Mouse (Mus musculus) spleen, postnatal 10 days (tissue): ENCODE data around the gene Sgk1.

Source experiments
- DNase-seq, 2 experiments: peaks; one replicate each; pipeline ENCODE4 v3.0.0; 2021 to 2022; ENCODE audit warnings: low spot score in 2 of 2

Gene Sgk1

DNA sequence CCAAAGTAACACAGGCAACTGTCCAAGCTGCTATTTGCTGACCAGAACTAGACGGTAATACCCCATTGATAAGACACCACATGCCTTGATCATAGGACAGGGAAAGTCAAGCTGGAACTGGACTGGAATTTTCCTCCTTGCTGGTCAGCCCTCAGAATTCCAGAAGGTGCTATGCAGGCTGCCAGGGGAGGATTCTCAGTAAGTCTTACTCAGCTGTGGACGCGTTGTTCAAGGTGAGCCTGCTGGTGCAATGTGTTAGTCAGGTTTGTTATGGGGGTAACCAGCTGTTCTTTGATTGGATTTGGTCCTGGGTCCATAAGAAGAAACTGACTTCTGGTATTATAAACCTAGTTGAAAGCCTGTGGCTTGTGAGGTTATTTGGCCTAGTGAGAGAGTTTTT lies 92.8 kb downstream of the Sgk1 start:
- DNase-seq: no peak

DNA sequence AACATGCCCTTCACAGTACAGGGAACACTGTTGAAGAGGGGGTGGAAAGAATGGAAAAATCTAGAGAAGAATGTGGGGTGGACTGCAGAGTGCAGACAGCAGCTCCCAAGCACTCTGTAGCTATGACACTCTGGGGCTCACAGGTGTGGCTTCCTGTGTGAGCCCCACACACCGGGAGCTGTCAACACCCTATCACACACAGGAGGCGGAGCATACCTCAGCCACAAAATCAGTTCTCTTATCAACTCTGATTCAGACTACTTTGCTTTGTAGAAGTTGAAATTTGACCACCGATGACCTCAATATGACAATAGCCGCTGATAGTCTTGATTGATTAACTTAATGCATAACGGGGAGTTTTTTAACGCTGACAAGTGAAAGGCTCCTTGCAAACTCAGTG lies 93.4 kb downstream of the Sgk1 start:
- peak in 1 of 2 experiments; percentile 29 for DNase-seq

DNA sequence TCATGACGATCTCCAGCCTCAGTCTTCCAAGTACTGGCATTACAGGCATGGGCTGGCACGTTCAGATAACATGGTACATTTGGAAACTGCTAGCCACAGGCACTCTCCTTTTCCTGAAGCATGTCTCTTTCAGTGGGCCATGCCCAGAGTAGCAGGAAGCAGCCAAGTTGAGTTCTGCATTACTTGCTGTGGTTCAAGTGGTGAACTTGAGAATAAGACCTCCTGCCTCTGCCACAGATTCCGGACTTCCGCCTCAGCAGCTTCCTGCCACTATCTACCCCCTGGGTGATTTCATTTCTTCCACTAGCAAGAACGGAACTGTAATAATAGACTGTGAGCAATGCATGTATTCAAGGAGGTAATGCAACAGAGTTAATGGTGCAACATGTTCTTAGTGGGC lies 94.3 kb downstream of the Sgk1 start:
- DNase-seq: peak in 1 of 2 experiments; percentile 52

DNA sequence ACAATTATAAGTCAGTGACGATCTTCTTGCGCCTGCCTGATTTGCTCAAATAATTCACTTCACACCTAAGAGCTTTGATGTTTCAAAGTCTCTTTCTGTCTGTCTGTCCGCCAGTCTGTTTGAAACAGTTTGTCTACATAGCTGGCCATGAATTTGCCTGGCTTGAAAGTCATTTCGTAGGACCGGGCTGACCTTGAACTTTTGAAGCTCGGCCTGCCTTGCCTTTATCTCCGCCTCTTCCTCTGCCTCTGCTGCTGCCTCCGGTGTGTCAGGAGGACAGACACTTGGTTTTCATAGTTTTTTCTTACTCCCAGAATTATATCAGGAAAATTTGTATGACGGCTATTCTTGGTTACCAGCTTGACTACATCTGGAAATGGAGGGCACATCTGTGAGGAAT lies 96.4 kb downstream of the Sgk1 start:
- no peak for DNase-seq

DNA sequence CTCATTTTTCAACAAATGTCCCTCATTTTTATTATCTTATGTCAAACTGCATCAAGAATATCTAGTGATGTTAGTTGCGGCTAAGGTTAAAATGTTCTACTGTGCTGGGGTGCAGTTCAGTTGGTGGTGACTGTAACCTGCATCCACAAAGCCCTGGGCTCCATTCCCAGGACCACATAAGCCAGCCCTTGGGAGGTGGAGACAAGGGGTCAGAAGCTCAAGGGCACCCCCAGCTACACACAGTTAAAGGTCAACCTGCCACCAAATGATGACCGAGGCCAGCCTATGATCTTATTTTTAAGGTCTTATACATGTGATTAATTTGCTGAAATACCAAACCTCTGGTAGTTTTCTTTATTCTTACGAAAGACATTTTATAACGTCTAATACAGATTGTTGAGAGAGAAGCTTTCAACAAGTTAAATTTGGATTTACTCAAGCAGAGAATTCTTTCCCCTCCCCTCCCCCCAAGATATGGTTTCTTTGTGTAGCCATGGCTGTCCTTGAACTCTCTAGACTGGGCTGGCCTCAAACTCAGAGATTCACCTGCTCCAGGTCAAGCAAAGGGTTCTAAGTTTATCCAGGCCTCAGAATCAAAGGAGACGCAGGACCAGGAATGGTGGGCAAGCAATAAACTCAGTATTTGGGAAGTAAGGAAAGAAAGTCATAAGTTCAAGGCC lies 97.4 kb downstream of the Sgk1 start:
- DNase-seq: no peak

DNA sequence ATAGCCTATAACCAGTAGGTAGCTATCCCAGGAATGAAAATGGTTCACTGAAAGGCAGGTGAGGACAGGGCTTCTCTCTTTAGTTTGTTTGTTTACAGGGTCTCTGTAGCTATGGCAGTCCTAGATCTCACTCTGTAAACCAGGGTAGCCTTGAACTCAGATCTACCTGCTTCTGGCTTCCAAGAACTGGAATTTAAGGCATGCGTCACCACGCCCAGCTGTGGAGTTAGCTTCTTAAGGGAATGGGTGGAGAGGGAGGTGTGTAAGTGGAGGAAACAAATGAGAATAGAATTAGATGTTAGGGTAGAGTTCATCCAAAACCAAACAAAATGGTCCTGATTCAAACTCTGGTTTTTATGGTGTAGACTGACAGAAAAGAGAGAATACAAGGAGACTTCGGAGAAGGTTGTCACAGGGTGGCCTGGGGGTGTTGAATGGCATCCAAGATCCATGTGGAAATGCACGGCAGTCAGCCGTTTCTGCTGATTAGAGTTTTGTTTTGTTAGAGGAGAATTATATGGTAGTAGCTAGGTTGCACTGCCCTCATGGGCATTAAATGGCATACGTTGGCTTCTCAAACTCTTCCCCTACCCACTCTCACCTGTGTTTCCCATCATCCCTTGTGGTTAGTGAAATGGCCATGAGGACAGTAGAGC lies 98.9 kb downstream of the Sgk1 start:
- no peak for DNase-seq

DNA sequence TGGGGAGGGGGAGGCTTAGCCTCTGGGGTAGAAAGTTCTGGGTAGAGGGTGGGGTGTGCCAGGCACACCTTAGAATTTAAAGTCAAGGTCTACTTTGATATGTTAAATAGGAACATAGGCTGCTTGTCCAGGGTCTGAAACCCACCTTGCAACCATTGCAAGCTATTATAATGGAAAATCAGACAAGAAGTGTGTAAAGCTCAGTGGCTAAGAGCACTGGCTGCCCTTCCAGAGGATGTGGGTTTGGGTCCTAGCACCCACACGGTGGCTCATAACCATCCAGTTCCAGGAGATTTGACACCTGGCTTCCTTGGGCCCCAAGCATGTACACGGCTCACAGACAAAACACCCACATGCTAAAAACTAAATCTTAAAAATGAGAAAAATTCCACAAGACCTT lies 100.3 kb downstream of the Sgk1 start:
- no peak for DNase-seq

DNA sequence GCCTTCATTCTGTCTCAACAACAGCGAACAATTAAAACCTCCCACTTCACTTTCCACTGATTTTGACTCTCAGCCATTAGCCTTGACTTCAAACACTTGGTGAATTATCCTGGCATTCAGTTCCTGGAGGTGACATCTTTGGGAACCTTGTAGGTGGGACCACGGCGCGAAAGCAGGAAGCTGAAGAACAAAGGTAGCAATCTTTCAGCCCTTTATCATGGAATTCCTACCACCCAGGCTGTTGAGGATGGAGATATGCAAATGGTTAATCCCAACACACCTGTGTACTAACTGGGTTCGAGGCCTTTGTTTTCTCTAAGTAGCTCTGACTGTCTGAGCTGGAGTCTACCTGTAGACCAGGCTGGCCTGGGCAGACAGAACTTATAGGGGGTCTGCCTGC lies 106.5 kb downstream of the Sgk1 start:
- no peak for DNase-seq

DNA sequence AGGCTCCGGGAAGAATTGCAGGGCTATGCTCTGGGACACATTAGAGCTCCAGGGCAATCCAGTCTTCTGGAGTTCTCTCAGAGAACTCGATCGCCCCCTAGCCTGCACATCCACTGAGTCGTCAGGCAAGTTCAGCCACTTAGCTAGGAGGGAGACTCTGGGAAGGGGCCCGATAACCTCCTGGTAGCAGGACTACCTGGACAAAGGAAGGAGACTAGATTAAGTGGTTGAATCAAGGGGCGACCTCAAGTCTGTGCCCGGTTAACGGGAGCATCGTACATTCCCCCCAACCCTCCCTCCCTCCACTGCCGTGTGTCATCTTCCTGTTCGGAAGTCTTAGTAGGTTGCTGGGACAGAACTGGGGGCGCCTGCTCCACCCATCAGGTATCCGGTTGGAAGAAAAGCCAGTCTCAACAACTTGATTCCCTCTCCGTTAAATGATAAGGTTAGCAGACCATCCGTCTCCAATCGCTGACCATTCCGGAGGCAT lies 109.4 kb downstream of the Sgk1 start:
- DNase-seq: peak; percentile 54 to 82

DNA sequence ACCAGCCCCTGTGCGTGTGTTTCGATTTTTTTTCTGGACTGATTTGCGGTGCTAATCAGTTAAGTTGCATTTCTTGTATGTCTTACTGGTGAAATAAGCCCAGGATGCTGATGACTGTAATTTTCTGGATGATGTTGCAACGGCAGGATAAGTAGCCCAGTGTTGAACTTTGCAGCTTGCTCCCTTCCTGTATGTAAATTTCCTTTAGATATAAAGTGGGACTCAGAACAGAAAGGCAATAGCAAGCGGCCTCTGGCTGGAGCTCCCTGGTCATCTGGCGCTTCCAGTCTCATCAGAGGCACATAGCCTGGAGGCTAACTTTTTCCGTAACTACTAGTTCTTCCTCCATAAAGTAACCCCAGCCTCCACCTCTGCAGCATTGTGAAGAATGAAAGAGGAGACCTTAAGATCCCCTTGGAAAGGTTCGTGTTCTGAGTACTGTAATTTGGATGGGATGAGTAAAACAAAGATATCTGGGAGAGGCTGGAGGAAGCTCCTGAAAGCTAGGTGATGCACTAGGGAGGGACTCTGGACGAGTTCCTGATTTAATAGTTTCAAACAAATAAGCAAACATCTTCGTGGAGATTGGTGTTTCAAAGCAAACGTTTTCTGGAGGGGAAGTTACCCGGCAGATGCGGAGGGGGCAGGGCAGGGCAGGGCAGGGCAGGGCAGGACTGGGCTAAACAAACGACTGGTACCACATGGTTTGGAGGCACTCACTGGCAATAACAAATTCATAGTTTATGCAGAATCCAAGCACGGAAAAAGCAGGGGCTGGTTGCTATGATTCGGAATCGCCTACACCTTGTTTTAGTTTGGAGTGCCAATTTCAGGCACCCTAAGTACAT lies 110.2 kb downstream of the Sgk1 start:
- peak; percentile 31 to 76 for DNase-seq

DNA sequence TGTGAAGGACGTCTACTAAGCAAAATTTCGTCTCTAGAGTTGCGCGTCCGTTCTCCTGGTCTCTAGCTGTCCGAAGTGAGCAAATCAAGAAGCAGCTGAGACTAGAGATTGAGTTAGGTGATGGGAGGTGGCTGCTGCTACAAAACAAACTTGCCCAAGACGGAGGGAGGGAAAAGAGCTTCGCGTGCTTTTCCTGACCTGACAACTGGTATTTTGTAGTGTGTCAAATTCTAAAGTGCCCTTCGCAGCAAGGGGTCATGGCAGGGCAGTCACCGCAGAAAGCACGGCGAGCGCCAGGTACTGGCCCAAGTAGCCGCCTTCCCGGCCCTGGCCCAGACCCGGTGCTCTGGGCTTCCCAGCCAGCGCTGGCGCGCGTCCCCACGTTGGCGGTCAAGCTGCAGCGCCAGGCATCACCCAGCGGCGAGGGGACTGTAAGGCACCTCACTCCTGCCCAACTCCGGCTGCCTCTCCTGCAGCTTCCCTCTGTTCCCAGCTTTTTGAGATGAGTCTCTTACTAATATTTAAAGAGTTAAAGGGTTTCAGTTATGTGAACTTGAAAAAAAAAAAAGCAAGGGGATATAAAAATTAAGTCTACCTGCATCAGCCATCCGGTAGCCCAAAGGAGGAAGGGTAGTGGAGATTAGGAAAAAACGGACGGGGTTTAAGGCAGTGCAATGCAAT lies 111.0 kb downstream of the Sgk1 start:
- DNase-seq: peak; percentile 53 to 77

DNA sequence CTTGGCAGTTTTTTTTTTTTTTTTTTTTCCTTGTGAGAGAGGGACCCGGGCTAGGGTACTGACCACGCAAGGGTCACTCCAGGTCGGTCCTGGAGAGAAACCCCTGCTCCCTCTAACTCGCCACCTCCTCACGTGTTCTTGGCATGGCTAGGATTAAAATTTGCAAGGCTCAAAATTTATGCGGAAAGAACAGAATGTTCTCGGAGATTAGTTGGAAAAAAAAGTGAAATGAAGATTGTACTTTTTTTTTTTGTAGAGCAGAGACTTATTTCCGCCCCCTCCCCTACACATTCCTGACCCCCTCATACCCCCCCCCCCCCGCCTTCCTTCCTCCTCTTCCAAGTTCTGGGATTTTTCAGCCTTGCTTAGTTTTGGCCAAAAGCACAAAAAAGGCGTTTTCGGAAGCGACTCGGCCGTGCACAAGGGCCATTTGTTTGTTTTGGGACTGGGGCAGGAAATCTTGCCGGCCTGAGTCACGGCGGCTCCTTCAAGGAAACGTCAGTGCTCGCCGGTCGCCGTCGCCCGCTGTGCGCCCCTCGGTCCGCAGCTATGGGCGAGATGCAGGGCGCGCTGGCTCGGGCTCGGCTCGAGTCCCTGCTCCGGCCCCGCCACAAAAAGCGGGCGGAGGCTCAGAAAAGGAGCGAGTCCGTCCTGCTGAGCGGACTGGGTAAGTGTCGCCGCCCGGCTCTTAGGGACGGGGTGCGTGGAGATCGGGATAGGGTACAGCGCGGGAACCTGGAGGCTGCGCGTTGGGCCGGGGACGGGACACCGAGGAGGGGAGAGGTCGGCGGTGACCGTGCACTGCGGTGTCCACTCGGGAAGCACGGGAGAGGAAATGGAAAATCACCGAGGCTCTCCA lies 111.8 kb downstream of the Sgk1 start:
- DNase-seq: peak in 1 of 2 experiments; percentile 67

DNA sequence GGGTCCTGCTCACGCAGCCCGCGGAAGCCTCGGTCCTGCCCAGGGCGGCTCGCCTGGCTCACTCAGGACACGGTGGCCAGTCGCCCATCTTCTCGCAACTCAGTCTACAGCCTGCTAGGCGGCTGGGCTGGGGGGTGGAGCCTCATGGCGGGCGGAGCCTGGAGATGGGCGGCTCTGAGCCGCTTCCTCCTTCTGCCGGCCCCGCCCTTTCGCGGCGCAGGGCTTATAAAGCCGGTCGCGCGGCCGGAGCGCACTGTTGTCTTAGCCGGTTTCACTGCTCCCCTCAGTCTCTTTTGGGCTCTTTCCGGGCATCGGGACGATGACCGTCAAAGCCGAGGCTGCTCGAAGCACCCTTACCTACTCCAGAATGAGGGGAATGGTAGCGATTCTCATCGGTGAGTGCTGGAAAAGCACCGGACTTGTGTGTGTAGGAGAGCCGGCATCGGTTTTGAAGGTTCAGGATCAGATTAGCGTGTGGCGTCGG lies 112.5 kb downstream of the Sgk1 start:
- peak; percentile 93 to 97 for DNase-seq

DNA sequence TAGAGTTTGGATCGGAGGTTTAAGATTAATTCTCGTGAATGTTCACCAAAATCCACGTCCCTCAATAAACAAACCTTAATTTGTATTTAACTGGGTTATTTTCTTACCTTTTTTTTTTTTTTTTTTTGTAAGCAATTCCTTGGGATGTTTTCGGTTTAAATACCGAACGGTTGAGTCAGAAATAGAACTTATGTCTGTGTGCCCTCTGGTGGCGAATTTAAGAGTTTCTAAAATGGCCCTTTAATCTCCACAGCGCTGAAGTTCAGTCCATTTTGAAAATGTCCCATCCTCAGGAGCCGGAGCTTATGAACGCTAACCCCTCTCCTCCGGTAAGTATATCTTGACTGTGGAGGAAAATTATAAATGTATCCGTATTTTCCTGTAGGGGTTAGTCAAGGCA lies 113.2 kb downstream of the Sgk1 start:
- peak; percentile 36 to 65 for DNase-seq

DNA sequence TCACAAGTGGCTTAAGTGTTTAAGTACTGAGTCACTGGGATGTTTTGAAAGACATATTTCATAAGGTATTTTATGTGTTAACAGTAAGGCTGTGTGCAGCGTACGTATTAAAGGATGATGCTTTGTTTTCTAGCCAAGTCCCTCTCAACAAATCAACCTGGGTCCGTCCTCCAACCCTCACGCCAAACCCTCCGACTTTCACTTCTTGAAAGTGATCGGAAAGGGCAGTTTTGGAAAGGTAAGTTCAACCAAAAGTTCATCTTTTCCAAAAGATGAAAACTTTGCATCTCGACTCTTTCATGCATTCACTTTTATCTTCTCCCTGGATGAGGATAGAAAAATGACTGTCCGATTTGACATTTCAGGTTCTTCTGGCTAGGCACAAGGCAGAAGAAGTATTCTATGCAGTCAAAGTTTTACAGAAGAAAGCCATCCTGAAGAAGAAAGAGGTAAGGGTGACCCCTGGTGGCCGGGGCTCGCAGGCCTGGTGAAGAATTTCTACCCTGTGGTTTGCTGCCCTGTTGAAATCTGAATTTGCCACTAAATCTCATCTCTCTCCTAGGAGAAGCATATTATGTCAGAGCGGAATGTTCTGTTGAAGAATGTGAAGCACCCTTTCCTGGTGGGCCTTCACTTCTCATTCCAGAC lies 113.8 kb downstream of the Sgk1 start:
- DNase-seq: peak; percentile 71 to 90

DNA sequence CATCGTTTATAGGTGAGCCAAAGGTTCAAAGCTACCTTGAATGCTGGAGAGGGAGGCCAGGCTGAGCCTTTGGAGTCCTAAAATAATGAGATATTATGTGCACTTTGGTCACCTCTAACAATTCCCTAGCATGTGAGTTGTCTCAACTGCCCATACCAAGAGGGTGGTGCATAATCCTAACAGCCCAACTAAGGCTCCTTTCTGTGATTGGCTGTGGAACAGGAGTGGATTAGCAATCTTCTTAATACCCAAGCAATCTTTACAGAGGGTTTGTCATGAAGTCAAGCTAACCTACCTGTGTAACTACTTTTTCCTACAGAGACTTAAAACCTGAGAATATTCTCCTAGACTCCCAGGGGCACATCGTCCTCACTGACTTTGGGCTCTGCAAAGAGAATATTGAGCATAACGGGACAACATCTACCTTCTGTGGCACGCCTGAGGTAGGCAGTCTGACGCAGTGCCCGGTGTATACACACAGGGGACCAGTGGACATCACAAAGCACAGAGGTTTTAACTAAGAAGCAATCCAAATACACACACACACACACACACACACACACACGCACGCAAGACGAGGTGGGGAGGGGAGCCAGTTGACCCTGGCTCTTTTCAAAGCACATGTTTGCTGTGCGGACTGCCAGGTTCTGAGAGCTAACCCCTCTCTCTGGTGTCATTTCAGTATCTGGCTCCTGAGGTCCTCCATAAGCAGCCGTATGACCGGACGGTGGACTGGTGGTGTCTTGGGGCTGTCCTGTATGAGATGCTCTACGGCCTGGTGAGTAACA lies 114.9 kb downstream of the Sgk1 start:
- no peak for DNase-seq

DNA sequence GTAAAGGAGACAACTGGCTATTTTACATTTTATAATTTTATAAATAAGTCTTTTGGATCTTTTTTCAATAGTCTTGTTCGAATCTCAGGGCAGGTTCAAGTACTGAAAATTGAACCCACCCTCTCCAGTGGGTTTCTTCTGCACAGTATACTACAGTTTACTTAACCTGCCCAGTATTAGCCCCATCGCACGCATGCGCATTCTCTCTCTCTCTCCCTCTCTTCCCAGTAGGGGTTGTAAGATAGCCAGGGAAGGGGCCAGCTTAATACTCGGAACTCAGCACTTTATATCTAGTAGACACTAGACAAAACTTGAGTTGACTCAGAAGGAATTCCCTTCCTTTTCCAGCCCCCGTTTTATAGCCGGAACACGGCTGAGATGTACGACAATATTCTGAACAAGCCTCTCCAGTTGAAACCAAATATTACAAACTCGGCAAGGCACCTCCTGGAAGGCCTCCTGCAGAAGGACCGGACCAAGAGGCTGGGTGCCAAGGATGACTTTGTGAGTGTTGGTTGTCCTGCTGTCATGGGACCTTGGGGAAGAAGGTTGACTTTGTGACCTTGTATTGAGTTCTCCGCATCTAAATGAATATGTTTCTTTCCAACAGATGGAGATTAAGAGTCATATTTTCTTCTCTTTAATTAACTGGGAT lies 115.7 kb downstream of the Sgk1 start:
- DNase-seq: no peak

DNA sequence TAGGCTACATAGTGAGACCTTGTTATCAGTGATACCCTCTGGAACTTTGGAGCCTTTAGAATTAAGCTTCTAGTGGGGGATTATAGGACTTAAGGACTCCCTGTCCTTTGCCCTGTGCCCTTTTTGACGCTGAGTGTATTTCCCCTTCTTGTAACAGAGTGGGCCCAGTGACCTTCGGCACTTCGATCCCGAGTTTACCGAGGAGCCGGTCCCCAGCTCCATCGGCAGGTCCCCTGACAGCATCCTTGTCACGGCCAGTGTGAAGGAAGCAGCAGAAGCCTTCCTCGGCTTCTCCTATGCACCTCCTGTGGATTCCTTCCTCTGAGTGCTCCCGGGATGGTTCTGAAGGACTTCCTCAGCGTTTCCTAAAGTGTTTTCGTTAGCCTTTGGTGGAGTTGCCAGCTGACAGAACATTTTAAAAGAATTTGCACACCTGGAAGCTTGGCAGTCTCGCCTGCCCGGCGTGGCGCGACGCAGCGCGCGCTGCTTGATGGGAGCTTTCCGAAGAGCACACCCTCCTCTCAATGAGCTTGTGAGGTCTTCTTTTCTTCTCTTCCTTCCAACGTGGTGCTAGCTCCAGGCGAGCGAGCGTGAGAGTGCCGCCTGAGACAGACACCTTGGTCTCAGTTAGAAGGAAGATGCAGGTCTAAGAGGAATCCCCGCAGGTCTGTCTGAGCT lies 116.7 kb downstream of the Sgk1 start:
- DNase-seq: no peak
